Mouse (Mus musculus) T-helper 2 cell (primary cell): Measurements from ENCODE around the gene Dbr1.

Experiments used
- in situ Hi-C: fragments of 300-600 bp; cut with MboI, MseI; formaldehyde crosslinking; loops from one replicate; pipeline ENCODE4 v1.15.1; 2025; ENCODE audit warnings: high pct_unique_total_duplicates

The Dbr1 gene

GRCm38 (mm10) chr9:99575677-99576480, at the start of gene Dbr1:
Dbr1 (plus strand) TSS chr9:99575799.
- in situ Hi-C loops: loop anchor here (5.0 to 25.0 kb wide), 2 partner anchors 329 to 989 kb away; no protein-coding TSS in a partner anchor

- in situ Hi-C loops: no loop called here
Measured at GRCm38 (mm10) chr9:99531865-99532264, 43.7 kb upstream of the Dbr1 start.

- in situ Hi-C loops: no loop called here
Measured at GRCm38 (mm10) chr9:99546259-99546658, 29.3 kb upstream of the Dbr1 start.

GRCm38 (mm10) chr9:99552068-99552467, 23.5 kb upstream of the Dbr1 start:
- in situ Hi-C loops: loop anchor here (25.0 kb wide), 1 partner anchor 1185 kb away; no protein-coding TSS in a partner anchor

GRCm38 (mm10) chr9:99553049-99553448, 22.6 kb upstream of the Dbr1 start:
- in situ Hi-C loops: loop anchor here (25.0 kb wide), 1 partner anchor 1184 kb away; no protein-coding TSS in a partner anchor

- in situ Hi-C loops: loop anchor here (25.0 kb wide), 1 partner anchor 1183 kb away; no protein-coding TSS in a partner anchor
Measured at GRCm38 (mm10) chr9:99554052-99554451, 21.5 kb upstream of the Dbr1 start.

GRCm38 (mm10) chr9:99555253-99555652, 20.3 kb upstream of the Dbr1 start:
- in situ Hi-C loops: loop anchor here (25.0 kb wide), 1 partner anchor 1182 kb away; no protein-coding TSS in a partner anchor

- in situ Hi-C loops: loop anchor here (25.0 kb wide), 1 partner anchor 1180 kb away; no protein-coding TSS in a partner anchor
Measured at GRCm38 (mm10) chr9:99557580-99558300, 17.9 kb upstream of the Dbr1 start.

- in situ Hi-C loops: loop anchor here (25.0 kb wide), 1 partner anchor 1178 kb away; no protein-coding TSS in a partner anchor
Measured at GRCm38 (mm10) chr9:99558824-99559556, 16.6 kb upstream of the Dbr1 start.

- in situ Hi-C loops: loop anchor here (25.0 kb wide), 1 partner anchor 1178 kb away; no protein-coding TSS in a partner anchor
Measured at GRCm38 (mm10) chr9:99559557-99559904, 16.1 kb upstream of the Dbr1 start.

GRCm38 (mm10) chr9:99560389-99560788, 15.2 kb upstream of the Dbr1 start:
- in situ Hi-C loops: loop anchor here (5.0 to 25.0 kb wide), 3 partner anchors 298 to 1684 kb away; no protein-coding TSS in a partner anchor

GRCm38 (mm10) chr9:99563714-99564113, 11.9 kb upstream of the Dbr1 start:
- in situ Hi-C loops: loop anchor here (5.0 to 25.0 kb wide), 3 partner anchors 301 to 1681 kb away; no protein-coding TSS in a partner anchor

- in situ Hi-C loops: loop anchor here (10.0 to 25.0 kb wide), 2 partner anchors 1169 to 1677 kb away; no protein-coding TSS in a partner anchor
Measured at GRCm38 (mm10) chr9:99568023-99568346, 7.6 kb upstream of the Dbr1 start.

GRCm38 (mm10) chr9:99568347-99569070, 7.1 kb upstream of the Dbr1 start, which contains the start of gene Armc8:
Armc8 (minus strand) TSS chr9:99568899.
- in situ Hi-C loops: loop anchor here (10.0 to 25.0 kb wide), 2 partner anchors 1169 to 1676 kb away; no protein-coding TSS in a partner anchor

GRCm38 (mm10) chr9:99569071-99569397, 6.6 kb upstream of the Dbr1 start:
- in situ Hi-C loops: loop anchor here (10.0 to 25.0 kb wide), 2 partner anchors 1168 to 1676 kb away; no protein-coding TSS in a partner anchor

GRCm38 (mm10) chr9:99580655-99581054, 5.1 kb downstream of the Dbr1 start:
- in situ Hi-C loops: loop anchor here (25.0 kb wide), 1 partner anchor 993 kb away; no protein-coding TSS in a partner anchor

- in situ Hi-C loops: loop anchor here (25.0 kb wide), 1 partner anchor 1000 kb away; no protein-coding TSS in a partner anchor
Measured at GRCm38 (mm10) chr9:99587505-99588202, 12.1 kb downstream of the Dbr1 start.

- in situ Hi-C loops: loop anchor here (25.0 kb wide), 1 partner anchor 1004 kb away; no protein-coding TSS in a partner anchor
Measured at GRCm38 (mm10) chr9:99591144-99591543, 15.5 kb downstream of the Dbr1 start.

- in situ Hi-C loops: loop anchor here (25.0 kb wide), 1 partner anchor 1012 kb away; no protein-coding TSS in a partner anchor
Measured at GRCm38 (mm10) chr9:99599127-99599526, 23.5 kb downstream of the Dbr1 start.

- in situ Hi-C loops: no loop called here
Measured at GRCm38 (mm10) chr9:99603566-99603965, 28.0 kb downstream of the Dbr1 start.
